Mouse (Mus musculus) spleen, postnatal 36 days (tissue): ENCODE results near the gene Eif2b3.
A peak's percentile ranks its signal among the peaks of the same experiment; 100 is the strongest.

ENCODE experiments used
- DNase-seq, 2 experiments: peaks; one replicate each; pipeline ENCODE4 v3.0.0; 2022; ENCODE audit warnings: low spot score in 2 of 2, mixed read lengths in 1 of 2

The Eif2b3 gene

GRCm38 (mm10) chr4:117124218-117124517 is 105.0 kb downstream of the Eif2b3 start:
- no peak for DNase-seq

GRCm38 (mm10) chr4:117124518-117125347 is 105.5 kb downstream of the Eif2b3 start:
- peak; percentile 83 to 84 for DNase-seq

GRCm38 (mm10) chr4:117125348-117125909 is 106.2 kb downstream of the Eif2b3 start, which contains the start of gene Btbd19:
Btbd19 (minus strand) TSS chr4:117125725.
- DNase-seq = no peak

GRCm38 (mm10) chr4:117125910-117126674 is 106.9 kb downstream of the Eif2b3 start:
- DNase-seq = peak; percentile 80 to 82

GRCm38 (mm10) chr4:117126675-117127290 is 107.6 kb downstream of the Eif2b3 start, which contains the start of gene Tctex1d4:
Tctex1d4 (plus strand) TSS chr4:117126794.
- DNase-seq = peak; percentile 41 to 52

- no peak for DNase-seq
These were observed 108.9 kb downstream of the Eif2b3 start for GRCm38 (mm10) chr4:117127991-117128686.

GRCm38 (mm10) chr4:117130790-117131189 is 111.6 kb downstream of the Eif2b3 start:
- DNase-seq = no peak

- DNase-seq = no peak
These were observed 112.0 kb downstream of the Eif2b3 start for GRCm38 (mm10) chr4:117131198-117131597.

GRCm38 (mm10) chr4:117131890-117132793 is 112.9 kb downstream of the Eif2b3 start:
- DNase-seq = no peak

GRCm38 (mm10) chr4:117132794-117133143 is 113.6 kb downstream of the Eif2b3 start:
- no peak for DNase-seq

GRCm38 (mm10) chr4:117133366-117133796 is 114.2 kb downstream of the Eif2b3 start:
- DNase-seq = no peak

- peak; percentile 97 to 98 for DNase-seq
These were observed 114.8 kb downstream of the Eif2b3 start, which contains the start of gene Plk3 for GRCm38 (mm10) chr4:117133817-117134600. Plk3 (minus strand) TSS chr4:117133963.

GRCm38 (mm10) chr4:117134601-117134995 is 115.4 kb downstream of the Eif2b3 start:
- DNase-seq = no peak

GRCm38 (mm10) chr4:117136034-117136433 is 116.8 kb downstream of the Eif2b3 start:
- DNase-seq = no peak
